Mouse (Mus musculus): ENCODE measurements at regions not wholly inside any gene's neighbourhood (a gene's known extent, or its start where the extent isn't known, plus 50 kb on each side); places are given as distances from the start of the nearest gene placed in this dataset.

DNA sequence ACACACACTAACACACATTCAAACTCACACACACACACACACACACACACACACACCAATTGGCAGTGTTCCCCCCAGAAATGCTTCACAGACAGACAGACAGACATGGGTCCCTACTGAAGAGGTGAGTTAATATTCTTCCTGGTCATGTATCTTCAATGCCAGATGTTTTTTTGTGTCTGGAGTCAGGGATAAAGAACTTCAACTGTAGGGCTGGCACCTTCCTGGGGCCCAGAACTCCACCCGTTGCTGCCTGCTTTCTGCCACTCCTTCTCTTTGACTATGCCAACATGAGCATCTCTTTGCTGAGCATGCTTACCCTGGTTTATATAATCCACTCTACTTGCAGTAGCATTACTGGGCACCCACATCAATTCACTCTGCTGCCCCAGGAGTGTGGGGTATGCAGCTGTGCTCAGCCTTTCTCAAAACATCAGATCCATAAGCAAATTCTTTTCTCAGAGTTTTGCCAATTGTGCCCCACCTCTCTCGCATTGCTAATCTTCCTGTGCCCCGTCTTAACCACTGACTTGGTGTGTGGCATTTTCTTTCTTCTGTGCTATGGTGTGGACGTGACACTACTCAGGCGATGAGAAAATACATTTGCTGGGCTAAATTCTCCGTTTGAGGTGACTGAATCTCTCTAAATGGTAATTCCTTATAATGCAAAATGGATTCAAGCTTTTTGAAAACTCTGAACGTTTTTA lies 60.5 kb upstream of the Bach2 start:
- no peak for DNase-seq (ENCODE audit: low spot score in 2 of 2)

DNA sequence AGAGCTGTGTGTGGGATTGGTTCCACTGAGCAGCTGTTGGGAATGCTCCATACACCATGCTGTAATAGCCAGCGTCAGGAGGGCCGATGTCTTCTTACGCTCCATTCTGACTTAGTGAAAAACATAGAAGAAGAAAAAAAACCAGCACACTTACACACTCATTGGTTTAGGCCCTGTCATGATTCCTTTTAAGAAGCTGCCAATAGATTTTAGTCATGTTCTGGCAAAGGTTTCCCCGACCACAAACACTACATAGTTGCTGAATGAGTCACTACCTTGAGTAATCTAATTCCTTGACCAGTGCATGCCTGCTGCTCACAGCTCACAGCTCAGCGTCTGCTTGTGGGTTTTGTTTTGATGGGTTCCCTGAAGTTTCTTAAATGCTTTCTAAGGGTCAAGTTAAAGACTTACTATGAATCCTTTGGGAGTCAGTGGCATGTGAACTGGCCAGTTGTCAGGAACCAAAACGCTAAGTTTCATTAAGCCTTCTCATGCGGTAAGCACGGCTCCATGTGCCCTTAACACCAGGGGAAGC lies 58.8 kb upstream of the Bach2 start:
- no peak for DNase-seq (ENCODE audit: low spot score in 2 of 2)

DNA sequence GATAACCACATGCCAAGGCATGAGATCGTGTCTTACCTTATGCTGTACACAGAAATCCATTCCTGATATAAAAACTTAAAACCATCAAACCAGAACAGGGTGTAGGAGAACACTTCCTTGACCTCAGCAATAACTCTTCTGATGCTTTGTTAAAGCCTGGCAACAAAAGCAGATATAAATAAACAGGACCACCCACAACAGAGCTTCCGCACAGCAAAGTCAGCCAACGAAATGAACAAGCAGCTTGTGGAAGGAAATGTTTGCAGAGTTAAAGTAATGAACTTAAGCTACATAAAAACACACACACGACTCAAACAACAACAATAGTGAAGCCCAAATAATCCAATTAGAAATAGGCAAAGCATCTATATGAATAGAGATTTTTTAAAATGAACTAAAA lies 54.8 kb upstream of the Bach2 start:
- DNase-seq (ENCODE audit: low spot score in 2 of 2) = no peak

GRCm38 (mm10) chr4:32185986-32186385 lies 52.6 kb upstream of the Bach2 start:
- DNase-seq (ENCODE audit: low spot score in 2 of 2) = no peak

- no peak for DNase-seq (ENCODE audit: low spot score in 2 of 2)
Measured at GRCm38 (mm10) chr4:32187154-32187553, 51.5 kb upstream of the Bach2 start.

DNA sequence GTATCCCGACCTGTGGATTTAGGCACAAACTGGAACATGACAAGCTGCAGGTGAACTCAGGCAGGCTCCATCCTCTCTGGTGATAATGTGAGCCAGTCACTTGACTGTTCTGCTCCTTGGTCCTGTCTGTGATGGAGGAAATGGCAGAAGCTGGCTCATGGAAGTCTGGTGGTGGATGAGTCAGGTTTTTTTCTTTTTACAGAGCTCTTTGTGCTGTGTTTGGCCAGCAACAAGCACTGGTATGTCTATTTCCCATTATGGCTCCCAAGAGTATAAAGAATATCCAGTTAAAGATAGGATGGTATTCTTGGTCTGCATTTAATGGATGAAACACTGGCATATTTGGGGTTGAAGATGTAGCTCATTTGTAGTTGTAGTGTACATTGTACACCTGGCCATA lies 50.5 kb upstream of the Bach2 start:
- no peak for DNase-seq (ENCODE audit: low spot score in 2 of 2)

DNA sequence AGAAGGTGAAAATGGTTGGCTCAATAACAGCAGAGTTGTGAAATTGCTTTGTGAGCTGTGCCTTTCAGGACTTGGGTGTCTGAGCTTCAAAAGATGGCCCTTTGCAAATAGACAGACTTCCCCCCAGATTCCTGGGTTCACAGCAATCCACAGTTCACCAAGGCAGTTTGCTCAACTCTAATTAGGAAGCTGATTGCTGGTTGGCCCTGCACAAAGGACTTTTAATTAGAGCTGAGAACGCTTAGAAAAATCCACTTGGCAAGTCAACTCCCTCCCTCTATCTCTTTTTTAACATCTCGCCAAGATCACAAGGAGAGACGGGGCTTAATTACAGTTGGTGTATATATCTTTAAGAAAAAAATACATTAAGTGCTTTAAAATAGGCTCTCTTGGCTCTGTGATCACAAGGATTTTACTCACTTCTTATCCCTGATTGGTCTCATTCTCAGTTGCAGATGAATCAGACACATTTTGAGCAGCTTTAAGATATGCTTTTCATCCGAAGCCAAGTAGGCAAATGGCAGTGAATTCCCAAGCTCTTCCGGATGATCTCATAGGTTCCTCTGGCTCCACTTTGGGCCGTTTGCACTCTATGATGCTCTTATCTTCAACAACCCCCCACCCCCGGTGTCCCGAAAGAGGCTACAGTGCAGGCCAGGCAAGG lies 49.7 kb upstream of the Bach2 start:
- no peak for DNase-seq (ENCODE audit: low spot score in 2 of 2)

Data from frontal cortex, postnatal 25 days (tissue).